Mouse (Mus musculus): Measurements from ENCODE around the gene Fndc1.

Fndc1 gene

DNA sequence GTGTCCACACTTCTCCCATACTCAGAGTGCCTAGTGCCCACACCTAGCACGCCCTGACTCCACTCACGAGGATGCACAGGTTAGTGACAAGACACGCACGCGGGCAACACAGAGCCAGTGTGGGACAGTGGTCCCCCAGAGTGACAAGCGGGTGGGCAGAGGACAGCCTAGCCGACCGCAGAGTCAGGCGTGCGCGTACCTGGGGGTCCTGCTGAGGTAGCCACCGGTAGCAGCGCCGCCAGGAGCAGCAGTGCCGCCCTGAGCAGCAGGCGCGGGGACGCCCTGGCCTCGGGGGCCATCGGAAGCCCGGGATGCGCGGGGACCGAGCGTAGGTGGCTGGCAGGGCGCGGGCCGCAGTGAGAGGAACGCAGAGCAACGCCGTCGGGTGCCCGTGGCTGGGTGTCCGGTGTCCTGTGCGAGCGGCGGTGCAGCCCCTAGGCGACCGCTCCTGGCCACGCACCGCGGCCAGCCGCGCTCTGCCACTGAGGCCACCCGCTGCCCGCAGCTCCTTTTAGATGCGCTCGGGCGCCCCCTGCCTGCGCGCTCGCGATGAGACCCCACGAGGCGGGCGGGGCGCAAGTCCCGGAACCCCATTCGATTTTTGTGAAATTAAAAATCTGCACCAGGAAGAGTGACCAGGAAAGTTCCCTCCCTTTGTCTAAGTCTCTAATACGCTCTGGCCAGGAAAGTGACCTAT is at the start of gene Fndc1:
TSS of gene Fndc1 (minus strand) at position 484 of the 697 bp plus-strand sequence.
- DNase-seq = no peak

DNA sequence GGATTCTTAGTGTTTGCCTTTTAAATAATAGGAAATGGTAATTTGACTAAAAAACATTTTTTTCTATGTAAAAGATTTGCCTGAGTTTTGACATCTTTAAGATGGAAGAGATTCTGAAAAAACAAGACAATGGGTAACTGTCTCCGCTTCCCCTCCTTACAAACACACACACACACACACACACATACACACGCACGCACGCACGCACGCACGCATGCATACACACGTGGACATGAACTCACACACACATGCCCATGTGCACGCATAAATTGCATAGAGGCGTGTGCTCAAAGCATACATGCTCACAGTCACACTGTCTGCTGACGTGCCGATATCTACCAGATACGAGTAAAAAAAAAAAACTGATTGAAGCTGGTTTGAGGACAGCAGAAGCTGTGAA is 49.4 kb upstream of the Fndc1 start:
- DNase-seq = no peak

DNA sequence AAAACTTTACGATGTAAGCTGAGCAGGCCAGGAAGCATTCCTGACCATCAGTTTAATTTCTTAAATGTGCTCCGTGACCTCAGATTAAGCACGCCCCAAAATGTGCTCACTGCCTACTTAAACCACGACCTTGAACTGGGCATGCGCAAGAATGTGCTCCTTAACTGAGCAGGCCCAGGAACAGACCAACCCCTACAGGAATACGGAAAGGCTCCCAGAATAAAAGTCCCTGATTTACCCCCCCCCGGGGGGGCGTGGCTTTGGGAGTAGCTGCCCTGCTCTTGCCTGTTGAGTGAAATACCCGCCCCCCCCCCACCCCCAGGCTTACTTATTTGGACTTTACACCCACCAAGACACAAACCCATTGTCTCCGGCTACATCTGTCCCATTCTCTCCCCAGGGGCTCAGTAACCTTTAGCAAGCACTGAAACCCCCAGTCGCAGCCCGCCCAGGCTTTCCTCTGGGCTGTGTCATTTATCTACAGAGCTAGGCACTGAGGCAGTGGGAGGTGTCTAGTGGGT is 48.9 kb upstream of the Fndc1 start:
- peak; percentile 83 for DNase-seq

DNA sequence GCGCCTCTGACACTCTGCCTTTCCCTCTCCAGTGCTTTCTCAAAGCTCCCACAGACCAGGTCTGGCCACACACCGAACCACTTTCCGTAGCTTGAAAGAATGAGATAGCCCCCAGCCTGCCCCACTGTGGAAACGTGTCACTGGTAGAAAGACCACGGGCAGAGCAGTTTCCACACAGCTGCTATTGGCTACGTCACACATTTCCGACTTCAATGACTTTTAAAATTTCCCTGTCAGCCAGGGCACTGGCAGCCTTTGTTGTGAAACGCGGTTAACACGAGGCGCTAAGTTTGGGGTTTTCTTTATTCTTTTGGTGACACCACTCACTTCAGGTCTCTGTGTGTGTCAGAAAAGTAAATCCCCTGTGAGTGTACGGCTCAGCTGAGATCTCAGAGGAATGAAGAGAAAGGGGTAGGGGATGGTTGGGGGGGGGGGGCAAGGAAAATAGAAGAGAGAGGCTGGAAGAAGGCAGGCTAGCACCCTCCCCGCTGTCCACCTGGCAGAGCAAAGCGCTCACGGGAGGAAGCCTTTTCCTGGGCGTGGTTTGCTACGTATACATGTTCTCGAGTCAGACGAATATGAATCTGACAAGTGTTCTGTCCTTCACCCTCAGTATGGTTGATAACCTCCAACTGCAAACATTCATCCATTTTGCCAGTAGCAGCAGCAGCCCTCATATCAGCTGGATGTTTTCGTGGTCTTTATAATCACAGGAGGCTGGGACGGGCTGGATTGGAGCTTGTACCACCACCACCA is 47.9 kb upstream of the Fndc1 start:
- DNase-seq = no peak

DNA sequence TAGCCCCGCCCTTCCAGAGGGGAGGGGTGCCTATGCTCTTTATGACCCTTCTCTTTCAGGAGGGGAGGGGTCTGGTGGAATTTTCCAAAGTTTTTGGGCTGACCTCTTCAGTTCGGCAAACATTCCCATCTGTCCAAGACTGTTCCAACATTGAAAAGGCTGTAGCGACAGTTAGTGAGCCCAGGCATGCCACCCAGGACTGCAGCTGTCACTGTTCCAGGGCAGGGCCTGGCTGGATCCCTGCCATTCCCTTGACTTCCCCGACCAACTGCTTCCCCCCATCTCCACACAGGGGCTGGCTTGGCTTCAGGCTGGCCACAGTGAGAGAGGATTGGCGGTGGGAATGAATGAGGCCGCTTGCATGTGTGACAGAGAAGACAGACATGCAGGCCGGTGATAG is 46.3 kb upstream of the Fndc1 start:
- no peak for DNase-seq

DNA sequence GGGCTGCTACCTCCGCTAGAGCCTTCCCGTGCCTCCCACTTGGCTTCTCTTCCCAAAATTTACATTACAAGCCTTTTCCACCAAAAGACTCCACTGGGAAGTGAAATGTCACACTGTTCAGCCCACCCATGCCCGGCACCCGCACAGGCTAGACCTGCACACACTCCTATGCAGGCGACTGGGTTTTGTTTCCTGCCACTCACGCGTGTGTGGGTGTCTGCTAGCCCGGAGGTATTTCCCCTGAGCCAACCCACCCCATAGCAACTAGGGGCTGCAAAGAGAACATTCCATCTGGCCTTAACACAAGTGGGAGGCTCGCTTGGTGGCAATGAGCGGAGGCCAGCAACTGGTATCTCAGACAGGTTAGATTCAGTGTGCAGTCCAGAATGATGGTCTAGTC is 44.7 kb upstream of the Fndc1 start:
- no peak for DNase-seq

DNA sequence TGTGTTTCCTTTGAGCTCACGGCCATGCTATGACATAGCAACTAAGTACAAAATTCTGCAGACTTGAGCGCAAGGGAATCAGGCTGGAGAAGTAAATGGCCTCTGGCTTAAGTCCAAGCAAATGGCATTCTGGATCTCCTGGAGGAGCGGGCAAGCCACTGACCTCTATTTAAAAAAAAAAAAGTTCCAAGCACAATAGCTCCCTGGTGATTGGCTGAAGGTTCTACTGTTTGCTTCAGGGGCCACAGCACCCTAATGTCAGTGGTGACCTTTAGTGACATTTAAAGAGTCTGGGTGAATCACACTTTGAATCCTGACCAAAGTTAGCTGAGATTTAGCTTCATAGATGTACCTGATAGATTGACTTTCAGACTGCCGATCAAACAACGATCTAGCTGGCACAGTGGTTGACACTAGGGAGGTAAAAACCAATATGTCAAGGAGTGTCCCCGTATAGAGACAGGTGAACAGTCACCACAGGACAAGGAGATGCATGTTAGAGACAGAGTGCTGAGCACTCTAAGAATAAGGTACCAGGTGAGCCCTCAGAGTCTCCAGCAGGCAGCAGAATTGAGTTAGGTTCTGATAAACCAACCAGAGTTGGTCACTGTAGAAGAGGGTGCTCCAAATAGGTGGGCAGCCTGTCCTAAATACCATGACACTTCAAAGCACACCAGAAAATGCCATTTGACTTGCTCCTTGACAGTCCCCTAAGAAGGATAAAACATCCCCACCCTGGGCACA is 43.9 kb upstream of the Fndc1 start:
- no peak for DNase-seq

DNA sequence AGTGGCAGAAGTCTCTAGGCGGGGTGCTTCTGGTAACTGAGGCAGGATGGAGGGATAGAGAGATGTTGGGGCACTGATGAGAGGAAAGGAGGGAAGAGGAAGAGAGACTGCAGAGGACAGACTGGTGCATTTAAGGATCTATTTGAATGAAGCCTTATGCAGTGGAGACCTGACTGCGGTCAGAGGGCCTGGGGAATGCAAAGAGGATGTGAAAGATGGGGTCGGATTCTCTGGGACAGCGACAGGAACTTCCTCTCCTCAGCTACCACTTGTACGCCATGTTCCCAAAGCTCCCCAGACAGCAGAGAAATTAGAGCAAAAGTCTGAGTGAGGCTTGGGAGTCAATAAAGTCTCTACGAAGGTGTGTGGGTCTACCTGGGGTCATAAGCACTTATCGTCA is 42.0 kb upstream of the Fndc1 start:
- DNase-seq = no peak

DNA sequence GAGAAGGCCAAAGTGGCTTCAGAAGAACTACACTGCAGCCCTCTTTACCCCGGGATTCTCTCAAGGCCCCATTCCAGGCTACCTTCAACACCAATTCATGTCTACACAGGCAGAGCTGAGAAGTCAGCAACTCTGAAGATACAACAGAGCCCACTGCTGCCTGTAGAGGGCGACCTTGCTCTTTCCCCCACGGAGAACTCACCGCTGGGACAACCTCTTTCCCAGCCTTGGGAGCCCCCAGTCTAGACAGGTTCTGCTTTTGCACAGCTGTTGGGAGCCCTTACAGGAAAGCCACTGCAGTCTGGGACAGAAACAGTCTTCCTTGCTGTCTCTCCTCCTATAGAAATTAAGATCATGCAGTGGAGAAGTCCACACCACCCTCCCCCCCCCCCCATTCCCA is 41.5 kb upstream of the Fndc1 start:
- DNase-seq = peak; percentile 46

DNA sequence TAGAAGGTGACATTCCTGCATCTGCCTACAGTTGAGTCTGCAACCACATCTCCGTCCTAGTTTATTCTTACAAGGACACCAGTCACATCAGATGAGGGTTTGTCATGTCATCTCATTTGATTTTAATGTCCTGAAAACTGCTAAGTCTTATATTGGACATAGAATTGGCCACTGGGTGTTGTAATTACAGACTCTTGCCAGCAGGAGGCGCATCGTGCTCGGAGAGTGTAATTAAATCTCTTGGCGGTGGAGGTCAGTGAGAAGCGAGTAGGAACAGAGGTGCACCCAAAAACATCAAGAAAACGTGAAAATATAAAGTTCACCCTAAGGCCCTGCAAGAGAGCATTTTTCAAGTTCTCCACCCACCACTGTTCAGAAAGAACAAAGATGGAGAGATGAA is 37.6 kb upstream of the Fndc1 start:
- no peak for DNase-seq

DNA sequence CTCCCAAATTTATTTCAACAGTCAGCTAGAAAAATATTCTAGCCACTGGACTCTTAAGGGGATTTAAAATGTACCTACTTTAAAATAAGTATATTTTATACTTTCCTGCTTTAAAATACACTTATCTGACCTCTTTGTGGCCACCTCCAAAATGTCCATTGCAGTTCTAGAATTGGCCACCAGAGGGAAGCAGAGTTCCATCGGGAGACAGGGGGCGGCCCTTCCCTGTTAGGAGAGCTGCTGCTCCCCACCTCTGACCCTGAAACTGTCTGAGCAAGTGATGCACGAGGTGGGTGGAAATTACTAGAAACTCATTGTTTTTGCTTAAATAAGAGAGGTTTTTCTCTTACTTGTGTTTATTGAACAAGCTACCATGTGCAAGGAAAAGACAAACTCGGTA is 36.6 kb upstream of the Fndc1 start:
- DNase-seq = peak; percentile 21

DNA sequence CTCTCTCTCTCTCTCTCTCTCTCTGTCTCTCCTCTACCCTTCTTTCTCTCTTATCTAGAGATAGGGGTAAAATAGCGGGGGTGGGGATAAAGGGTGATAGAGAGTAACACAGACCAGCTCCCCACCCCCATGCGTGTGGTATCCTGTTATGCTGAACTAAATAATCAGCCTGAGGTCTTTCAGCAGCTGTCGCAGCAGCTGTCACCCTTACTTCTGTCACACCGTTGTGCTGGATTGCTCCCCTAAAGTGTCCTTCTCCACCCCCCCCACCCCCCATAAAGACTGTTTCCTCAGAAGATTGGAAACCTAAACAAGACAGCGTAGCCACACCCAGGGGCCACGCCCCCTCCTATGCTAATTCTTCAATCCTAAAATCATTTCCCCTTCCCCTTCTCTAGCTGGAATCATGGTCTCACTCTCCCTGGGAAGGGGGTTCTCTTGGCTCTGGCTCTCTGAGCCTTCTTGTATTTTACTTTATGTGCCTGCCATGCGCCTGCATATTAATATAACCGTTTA is 33.8 kb upstream of the Fndc1 start:
- no peak for DNase-seq

DNA sequence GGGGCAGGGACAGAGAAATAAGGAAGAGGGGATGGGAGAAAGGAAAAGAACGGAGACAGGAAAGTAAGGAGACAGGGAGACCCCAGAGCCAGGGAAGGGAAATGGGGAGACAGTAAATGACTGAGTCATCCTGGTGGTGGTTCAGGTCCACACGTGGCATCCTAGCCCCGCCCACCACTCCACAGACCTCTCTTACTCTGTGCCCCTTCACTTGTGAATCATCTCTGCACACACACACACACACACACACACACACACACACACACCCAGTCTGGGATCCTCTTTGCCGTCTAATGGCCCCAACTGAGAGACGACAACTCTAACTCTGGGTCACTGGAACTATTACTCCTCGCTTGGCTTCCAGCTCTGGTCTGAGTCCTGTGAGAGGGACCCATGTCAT is 30.6 kb upstream of the Fndc1 start:
- no peak for DNase-seq

DNA sequence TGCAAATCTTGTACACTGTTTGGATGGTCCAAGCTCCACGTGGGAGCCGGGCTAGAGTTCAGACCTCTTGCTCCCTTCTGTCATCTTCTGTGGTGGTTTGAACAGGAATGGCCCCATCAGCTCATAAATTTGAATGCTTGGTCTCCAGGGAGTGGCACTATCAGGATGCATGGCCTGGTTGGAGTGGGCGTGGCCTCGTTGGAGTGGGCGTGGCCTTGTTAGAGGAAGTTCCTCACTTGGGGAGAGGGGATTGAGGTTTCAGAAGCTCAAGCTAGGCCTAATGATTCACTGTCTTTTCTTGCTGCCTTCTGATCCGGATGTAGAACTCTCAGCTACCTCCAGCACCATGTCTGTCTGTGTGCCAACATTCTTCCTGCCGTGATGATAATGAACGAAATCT is 28.7 kb upstream of the Fndc1 start:
- no peak for DNase-seq

DNA sequence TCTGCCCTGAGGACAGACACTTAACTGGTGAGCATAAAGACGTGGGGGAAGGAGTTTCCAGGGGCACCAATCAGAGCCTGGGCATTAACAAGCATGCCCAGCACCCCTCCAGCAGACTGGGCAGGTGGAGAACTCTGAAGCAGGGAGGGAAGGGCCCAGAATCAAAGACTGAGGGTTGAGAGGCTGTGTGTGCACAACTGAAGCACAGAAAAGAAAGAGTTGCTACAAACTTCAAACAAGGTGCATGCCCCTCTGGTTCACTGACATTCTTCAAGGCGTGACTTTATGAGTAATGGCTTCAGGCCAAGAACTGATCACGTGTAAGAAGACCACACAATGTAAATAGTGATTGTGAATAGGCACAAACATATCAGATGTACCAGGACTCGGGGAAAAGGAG is 24.9 kb upstream of the Fndc1 start:
- DNase-seq = no peak

DNA sequence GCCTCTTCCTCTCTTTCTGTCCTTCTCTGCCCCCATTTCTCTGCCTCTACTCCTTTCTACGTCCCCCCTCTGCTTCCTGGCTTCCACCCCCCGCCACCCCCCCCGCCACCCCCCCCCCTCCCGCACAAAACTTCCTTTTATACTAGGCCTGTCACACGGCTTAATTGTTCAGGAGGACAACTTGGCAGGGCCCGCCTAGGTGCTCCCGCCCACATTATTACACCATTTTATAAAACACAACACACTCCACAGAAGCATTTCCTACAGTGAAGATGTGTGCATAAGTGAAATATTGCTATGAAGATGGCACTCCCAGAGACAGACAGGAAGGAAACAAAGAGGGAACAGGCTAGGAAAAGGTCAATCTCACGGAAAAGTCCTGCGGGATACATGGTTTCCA is 24.4 kb upstream of the Fndc1 start:
- no peak for DNase-seq

DNA sequence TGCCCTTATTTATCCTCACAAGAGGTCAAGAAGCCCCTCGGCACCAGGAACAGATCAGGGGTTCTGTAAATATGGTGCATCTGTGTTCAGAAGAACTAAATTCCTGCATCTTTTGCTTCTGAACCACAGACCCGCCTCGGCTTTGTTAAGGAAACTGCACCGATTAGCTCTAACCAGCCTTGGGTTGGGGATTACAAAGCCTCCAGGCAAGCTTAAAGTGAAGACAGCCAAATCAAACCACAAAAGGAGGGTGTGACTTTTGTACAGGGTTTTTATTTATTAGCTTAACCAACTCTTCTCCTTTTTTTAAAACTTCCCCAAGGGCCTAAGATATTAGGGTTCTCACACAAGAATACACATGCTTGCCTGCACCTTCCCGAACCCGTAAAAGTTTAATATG is 23.1 kb upstream of the Fndc1 start:
- DNase-seq = no peak

DNA sequence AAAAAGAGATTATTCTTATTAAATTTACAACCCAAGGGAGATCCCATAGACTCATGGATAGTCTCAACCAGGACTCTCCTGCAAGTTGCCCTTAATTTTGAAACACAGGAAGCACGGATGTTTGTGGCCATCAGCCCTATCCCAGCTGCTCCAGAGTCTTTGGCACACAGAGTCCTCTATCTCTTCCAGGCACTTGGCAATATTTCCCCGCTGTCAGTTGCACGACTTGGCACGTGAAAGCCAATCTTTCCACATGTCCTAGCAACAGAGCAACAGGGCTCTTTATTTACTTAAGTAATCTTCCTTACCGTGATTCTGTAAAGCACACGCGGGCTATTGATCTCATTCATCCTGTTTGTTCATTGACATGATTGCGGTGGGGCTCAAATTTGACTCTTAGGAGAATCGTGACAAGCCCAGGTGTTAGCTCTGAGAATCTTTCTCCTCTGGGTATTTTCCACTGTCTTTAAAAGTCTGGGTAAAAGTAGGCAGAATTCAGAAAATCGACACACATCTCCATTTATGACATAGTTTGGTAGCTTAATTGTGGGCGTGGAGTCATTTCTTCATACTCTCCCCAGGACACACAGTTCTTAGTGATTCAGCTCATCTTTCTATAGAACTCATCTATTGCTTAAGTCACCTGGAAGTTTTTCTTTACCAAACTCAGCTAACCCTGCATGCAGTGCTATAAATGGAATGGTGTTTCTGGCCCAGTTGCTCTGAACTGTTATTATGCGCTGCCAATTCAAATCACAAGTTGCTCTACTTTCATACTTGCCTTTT is 13.6 kb upstream of the Fndc1 start:
- DNase-seq = no peak

DNA sequence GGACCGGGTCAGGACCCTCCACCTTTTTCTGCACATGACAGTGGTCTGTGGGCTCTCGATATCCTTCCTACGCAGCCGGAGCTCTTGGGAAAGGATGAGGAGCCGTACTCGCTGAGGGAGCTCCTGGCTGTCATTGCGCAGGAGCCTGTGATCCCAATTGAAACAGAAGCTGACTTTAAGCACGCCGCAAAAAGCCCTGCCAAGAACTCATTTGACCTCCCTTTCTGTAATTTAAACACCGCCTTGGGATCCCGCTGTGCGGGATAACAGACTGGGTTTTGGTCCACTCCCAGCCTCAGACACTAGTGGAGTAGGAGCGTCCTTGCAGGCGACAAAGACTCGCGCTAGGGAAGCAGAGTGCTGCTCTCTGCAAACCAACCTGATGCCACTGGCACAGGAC is 484 bp upstream of the Fndc1 start:
- DNase-seq = no peak

DNA sequence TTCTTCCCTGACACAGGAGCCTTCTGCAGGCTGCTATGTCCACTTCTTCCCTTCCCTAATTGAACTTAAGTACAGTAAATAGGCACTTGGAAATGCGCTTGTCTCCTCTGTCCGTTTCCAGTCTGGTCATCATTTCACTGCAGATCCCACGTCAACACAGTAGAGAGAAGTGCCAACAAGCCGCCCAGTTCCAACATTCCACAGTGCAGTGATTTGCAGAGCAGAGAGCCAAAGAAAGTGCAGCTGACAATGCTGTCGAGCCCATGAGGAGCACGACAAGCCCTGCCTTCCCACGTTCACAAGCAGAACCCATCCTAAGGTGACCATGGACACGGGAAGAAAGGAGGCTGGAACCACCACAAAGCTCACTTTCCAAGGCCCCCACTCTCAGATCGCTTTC is 1.7 kb downstream of the Fndc1 start:
- no peak for DNase-seq

DNA sequence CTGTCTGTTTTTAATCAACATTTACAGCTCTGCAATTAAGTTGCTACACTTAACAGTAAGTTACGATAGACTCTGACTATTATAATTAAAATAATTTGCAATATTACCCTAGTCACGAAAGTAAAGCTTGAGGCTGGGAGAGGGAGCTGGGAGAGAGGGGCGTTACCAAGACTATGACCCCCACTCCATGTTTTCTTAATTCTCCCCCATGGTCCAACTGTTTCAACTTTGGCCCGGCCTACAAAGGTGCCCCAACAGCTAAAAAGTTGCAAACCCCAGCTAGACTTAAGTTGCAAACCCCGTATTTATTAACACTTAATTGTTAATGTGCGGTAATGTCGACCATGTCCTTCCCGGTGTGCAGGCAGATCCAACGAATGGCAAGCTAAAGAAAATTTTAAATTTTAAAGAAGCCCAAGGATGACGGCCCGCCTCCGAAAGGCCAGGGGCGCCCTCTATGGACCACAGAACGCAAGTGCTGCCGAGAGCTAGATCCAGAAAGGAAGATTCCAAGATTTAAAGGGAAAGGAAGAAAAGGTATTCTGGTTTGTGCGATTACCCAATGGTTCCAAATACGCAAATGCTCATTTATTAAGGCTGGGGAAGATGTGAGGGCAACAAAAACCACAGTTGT is 5.4 kb downstream of the Fndc1 start:
- no peak for DNase-seq

DNA sequence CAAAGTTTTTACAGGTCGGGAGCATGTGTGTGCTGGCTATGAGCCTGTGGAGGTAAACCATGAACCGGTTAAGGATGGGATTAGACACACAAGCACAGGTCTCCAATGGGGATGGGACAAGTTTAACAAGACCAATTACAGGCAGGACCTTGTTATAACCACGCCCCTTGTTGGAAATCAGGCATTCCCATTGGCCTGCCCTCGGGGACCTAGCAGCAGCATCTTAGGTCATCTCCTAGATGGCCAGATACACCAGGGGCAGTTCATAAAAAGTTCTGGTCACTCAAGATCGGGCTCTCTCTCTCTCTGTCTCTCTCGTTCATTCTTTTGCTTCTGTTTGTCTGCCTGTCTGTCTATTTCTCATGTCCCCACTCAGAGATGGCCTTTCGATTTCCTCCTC is 6.9 kb downstream of the Fndc1 start:
- DNase-seq = no peak

Data from kidney, adult 11 months (tissue).